29 mouse cellular contexts compared by ENCODE assay signal in the genomic region with DNA sequence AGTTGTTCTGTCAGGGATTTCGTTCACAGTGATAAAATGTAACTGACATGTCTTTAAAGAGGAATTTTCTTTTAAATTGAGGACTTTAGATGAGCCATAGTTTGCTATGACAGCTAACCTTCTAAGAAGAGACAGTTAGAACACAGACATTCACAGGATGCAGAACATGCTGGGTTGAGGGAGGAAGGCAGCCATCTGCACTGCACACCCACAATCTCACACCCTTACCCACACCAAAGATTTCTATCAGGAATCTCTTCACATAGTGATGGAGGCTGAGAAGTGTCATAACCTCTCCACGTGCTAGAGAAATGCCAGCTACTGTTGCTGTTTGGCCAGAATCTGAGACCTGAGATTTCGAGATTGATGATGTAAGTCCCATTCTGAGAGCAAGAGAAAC.
"Had no signal": no experiment of that assay in that cellular context is flagged by ENCODE, and none has a peak within 500 bp of the region (broad histone marks: within the 10 kb centered on the region; RNA-seq: fewer than 3 reads in every experiment).

No protein-coding gene starts in this region.

- H3K27ac ChIP-seq: hindbrain, embryonic 10.5 days; hindbrain, embryonic 12.5 days; intestine, embryonic 15.5 days; kidney, postnatal 0 days; layer of hippocampus, adult 2 months; limb, embryonic 13.5 days; limb, embryonic 15.5 days; liver, embryonic 12.5 days; liver, embryonic 14.5 days had no signal

- DNase-seq: gastrocnemius, adult 2 months; gastrocnemius, postnatal 10 days; gastrocnemius, postnatal 25 days; heart, adult 18-20 months; heart, postnatal 14 days; heart, postnatal 4 days; kidney, adult 11 months; kidney, adult 2 months; kidney, adult 9 months; kidney, postnatal 14 days; kidney, postnatal 4 days; layer of hippocampus, postnatal 36 days; left cerebral cortex, postnatal 4 days had no signal

- H3K9me3 ChIP-seq: heart, embryonic 15.5 days; hindbrain, embryonic 10.5 days; intestine, embryonic 15.5 days; kidney, embryonic 15.5 days; limb, embryonic 13.5 days; limb, embryonic 15.5 days; liver, embryonic 12.5 days had no signal

- H3K9ac ChIP-seq: heart, embryonic 13.5 days; heart, embryonic 15.5 days; hindbrain, embryonic 12.5 days; hindbrain, embryonic 14.5 days; intestine, embryonic 15.5 days; kidney, embryonic 15.5 days; limb, embryonic 13.5 days; limb, embryonic 15.5 days; liver, embryonic 12.5 days; liver, embryonic 14.5 days had no signal

- H3K27me3 ChIP-seq: heart, embryonic 13.5 days; heart, embryonic 15.5 days; hindbrain, embryonic 12.5 days; intestine, embryonic 15.5 days; kidney, embryonic 15.5 days; limb, embryonic 13.5 days; limb, embryonic 15.5 days; liver, embryonic 12.5 days had no signal

- H3K36me3 ChIP-seq: heart, embryonic 13.5 days; heart, embryonic 15.5 days; hindbrain, embryonic 10.5 days; hindbrain, embryonic 12.5 days; intestine, embryonic 15.5 days; kidney, embryonic 15.5 days; limb, embryonic 13.5 days; limb, embryonic 15.5 days; liver, embryonic 12.5 days had no signal

- H3K4me2 ChIP-seq: heart, embryonic 11.5 days; heart, embryonic 13.5 days; heart, embryonic 15.5 days; hindbrain, embryonic 12.5 days; hindbrain, embryonic 14.5 days; intestine, embryonic 15.5 days; kidney, embryonic 15.5 days; limb, embryonic 13.5 days; limb, embryonic 15.5 days; liver, embryonic 12.5 days had no signal

- H3K4me3 ChIP-seq: gastrocnemius, adult 2 months; heart, embryonic 13.5 days; heart, embryonic 15.5 days; hindbrain, embryonic 10.5 days; hindbrain, embryonic 12.5 days; intestine, embryonic 15.5 days; kidney, embryonic 15.5 days; layer of hippocampus, adult 2 months; limb, embryonic 13.5 days; limb, embryonic 15.5 days; liver, embryonic 12.5 days had no signal

- ATAC-seq: hindbrain, embryonic 16.5 days; inflammation-experienced regulatory T-cells, adult 6 months; intestine, embryonic 15.5 days; liver, embryonic 12.5 days had no signal

- H3K4me1 ChIP-seq: intestine, embryonic 15.5 days had no signal
